Mouse (Mus musculus) frontal cortex, postnatal 10 days (tissue): ENCODE data around the gene Tpp1.
A peak's percentile ranks its signal among the peaks of the same experiment; 100 is the strongest.
"Not testable (repeated sequence)": the region's sequence is repeated elsewhere in the genome, so short reads cannot be mapped to it uniquely, and the experiment has no call there.

Experiments
- DNase-seq, 2 experiments: peaks; one replicate each; pipeline ENCODE4 v3.0.0; 2022; ENCODE audit warnings: low spot score in 2 of 2, mixed read lengths in 1 of 2

Tpp1 gene

DNA sequence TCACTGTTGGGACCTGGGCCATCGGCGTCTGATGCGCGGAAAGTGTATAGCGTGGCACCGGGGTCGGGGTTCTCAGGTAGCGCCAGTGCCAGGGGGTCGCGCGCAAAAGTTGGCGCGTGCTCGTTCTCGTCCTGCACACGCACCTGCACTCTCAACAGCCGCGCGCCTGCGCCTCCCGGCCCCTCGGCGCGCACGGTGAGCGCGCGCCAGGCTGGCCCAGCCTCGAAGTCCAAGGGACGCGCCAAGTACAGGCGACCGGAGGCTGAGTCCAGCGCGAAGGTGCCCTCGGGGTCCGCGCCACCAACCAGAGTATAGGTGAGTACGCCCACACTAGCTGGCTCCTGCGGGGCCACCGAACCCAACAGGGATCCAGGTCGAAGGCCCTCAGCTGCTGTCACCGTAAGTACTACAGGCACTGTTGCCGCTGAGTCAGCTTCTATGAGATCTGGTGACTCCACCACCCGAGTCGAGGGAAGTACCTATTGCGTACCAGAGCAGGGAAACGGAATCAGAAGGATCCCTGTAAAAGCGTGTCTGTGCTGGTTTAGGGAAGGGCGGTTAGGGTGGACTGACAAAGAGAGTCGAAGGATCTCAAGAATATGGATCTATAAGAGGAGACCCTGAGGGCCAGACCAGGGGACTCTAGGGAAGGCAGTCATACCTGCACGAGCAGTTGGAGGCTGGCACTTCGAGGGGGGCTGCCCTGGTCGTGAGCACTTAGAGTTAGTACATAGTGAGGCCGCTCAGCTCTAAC, 10.7 kb upstream of the Tpp1 start:
- DNase-seq, result no peak

DNA sequence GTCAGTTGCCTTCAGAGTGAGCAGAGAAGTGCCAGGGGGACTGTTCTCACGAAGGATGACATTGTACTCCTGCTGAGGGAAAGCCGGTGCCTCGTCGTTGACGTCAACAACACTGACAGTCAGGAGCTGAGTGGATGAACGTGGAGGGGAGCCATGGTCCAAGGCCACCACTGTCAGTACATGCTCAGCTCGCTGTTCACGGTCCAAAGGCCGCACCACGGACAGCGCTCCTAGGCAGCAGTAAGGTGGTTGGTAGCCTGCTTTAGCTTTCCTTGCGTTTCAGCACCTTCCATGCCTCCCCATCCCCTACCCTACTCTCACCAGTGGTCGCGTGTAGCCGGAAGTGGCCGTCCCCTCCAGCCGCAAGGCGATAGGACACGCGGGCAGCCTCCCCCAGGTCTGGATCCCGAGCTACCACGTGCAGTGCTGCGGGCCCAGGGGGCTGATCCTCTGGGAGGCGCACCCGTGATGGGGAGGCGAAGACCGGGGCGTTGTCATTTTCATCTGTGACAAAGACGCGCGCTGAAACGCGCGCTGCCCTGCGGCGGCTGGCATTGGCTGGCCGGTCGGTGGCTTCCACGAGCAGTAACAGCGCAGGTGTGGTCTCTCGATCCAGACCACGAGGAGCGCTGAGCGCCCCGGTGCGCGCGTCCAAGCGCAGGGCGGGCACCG, 9.9 kb upstream of the Tpp1 start:
- DNase-seq, result no peak

DNA sequence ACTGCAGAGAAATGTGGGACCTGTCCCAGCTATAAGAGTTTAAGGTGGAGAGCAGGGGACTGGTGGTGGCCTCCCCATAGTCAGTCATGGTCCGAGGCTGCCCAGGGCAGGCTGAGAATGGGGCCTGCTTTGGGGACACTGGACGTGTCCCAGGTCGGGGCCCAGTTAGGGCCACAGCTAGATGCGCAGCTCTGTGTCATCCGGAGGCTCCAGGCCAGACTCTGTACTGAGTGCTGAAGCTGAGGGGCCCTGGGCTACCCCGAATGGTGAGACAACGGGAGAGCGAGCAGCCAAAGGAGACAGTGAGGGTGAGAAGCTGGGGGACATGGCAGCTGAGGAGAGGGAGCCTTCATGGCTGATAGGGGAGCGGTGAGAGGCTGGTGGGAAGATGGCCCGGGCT, 1.2 kb upstream of the Tpp1 start:
- no peak for DNase-seq

DNA sequence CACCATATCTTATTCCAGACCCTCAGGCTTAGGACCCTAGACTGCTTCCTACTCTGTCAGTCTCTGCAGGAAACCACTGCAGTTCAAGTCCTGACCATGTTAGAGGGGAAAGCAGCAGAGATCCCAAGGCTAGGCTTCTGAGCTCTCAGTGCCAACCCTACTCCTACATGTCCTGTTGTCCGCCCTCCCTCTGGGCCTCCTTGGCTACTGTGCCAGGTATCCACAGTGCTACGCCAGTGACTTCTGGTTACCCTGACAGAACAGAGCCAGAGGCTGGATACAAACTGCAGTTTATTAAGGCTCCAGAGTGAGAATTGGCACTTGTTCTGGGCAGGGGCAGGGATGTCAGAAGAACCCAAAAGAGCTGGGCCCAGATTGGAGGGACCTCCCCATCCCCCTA, 681 bp upstream of the Tpp1 start:
- no peak for DNase-seq

DNA sequence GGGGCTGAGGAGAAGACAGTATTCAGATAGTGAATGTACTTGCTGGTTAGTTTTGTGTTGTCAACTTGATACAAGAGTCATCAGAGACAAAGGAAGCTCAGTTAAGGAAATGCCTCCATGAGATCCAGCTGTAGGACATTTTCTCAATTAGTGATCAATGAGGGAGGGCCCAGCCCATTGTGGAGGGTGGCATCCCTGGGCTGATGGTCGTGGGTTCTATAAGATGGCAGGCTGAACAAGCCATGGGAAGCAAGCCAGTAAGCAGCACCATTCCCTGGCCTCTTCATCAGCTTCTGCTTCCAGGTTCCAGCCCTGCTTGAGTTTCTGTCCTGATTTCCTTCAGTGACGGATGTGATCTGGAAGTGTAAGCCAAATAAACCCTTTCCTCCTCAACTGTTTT, 4.3 kb downstream of the Tpp1 start:
- DNase-seq, result no peak

DNA sequence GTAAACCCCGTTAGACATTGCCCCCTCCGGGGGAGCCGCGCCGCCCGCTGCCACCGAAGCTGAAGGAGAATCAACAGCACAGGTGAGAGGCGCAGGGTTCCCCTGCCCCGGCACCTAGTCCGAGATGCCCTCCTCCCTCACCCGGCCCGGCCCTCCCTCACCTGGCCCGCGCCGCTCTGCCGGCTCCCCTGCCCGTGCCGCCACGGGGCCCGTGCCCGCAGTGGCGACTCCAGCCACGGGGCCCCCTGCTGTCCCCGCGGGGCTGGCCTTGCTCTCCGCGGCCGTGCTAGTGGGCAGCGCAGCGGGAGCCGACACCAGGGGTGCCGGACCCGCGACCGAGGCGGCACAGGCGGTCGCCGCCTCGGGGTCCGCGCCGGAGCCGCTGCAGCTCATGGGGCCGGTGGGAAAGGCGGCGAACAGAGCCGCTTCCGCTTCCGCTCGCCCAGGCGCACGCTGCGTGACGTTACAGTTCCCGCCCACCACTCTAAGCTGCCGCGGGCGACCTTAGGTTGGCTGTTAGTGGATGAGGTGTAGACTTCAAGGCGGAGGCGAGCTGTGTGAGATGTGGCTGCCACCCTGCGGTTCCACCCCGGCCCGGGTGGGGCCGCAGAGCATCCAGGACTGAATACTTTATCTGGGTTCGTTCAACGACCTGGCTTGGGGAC, 8.0 kb downstream of the Tpp1 start, which contains the start of gene Taf10:
TSS of gene Taf10 (minus strand) at position 436 of the 665 bp plus-strand sequence.
- DNase-seq, result peak; percentile 78 to 86

DNA sequence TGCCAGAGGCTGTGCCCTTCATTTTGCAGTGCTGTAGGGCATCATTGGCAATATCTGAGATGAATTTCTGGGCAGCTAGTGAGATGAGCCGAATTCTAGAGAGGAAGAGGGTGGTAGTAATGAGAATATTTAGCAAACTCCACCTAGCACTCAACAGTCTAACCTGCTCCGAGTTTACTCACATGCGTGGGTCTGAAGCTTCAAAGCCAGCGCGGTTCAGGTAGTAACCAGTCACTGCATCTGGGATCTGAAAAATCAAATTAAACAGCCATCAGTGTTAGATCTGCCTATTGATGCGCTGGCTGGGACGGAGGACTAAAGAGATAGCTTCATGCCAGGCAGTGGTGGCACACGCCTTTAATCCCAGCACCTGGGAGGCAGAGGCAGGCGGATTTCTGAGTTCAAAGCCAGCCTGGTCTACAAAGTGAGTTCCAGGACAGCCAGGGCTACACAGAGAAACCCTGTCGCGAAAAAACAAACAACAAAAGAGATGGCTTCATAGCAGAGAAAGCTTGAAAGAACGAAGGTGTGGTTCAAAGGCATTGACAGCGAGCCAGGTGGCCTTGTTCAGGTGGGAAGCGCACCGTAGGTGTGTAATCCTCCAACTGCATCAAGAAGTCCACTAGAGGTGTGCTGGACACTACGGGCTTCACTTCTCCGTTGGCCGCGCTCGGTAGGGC, 8.6 kb downstream of the Tpp1 start:
- not testable (repeated sequence) for DNase-seq

DNA sequence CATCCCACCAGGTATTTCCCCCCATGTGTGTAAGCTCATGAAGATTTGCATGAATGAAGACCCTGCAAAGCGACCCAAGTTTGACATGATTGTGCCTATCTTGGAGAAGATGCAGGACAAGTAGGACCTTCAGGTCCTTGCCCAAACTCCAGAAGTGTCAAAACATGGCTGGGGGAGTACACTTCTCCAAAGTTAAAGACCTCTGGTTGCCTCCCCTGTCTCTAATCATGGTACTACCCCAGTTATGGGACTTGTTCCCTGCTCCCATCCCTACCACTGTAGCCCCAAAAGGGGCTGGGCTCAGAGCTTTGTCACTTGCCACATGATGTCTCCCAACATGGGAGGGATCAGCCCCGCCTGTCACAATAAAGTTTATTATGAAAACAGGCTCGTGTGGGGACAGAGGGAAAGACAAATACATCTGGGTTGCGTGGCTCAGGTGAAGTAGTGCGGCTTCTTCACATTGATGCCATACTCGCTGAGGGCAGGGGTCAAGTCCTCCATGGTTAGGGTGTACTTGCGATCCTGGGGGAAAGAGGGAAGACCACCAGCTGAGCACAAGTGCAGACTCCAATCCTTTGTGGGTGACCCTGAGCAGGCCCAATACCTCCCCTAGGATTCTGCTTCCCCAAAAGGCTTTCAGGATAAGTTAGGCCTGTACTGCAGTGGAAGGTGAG, 9.4 kb downstream of the Tpp1 start:
- not testable (repeated sequence) for DNase-seq

DNA sequence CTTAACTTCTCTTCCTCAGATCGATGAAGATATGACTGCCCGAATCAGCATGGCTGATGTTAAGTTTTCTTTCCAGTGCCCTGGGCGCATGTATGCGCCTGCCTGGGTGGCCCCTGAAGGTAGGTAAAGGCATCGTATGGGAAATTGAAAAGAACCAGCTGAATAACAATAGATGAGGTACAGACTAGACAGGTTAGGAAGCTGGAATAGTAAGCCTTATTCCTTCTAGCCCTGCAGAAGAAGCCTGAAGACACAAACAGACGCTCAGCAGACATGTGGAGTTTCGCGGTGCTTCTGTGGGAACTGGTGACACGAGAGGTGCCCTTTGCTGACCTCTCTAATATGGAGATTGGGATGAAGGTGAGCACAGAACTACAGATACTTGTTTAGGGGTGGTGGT, 10.1 kb downstream of the Tpp1 start:
- DNase-seq, result peak in 1 of 2 experiments; percentile 4

DNA sequence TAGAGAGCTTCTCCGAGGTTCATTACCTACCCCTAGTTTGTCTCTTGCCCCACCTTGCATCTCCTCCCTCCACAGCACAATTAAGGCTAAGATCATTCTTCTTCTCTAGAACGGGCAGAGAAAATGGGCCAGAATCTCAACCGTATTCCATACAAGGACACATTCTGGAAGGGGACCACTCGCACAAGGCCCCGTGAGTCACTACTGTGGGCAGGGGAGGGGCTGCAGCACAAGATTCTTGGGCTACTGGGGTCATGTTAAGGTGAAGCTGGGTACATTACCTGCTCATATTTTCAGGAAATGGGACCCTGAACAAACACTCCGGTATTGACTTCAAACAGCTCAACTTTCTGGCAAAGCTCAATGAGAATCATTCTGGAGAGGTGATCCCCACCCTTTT, 11.2 kb downstream of the Tpp1 start:
- no peak for DNase-seq

DNA sequence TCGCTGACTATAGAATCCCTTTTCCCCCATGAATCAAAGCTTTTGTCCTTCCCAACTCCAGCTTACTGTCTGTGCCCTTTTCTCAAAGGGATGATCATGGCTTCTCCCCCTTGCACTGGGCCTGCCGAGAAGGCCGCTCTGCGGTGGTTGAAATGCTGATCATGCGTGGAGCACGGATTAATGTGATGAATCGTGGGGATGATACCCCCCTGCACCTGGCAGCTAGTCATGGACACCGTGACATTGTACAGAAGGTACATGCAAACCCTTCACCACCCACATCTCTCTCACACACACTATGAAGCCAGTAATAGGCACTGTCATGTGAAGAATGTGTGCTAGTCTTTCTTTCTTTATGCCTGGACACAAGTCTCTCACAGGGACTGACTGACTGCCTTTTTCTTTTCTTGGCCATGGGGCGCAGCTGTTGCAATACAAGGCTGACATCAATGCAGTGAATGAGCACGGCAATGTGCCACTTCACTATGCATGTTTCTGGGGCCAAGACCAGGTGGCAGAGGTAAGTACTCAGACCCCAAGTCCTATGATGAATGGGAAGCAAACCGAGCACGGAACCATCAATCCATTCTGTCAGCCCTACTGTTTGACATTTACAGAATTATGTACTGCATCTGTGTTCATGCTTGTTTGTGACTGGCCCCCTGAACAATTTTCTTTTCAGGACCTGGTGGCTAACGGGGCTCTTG, 11.8 kb downstream of the Tpp1 start:
- DNase-seq, result no peak

DNA sequence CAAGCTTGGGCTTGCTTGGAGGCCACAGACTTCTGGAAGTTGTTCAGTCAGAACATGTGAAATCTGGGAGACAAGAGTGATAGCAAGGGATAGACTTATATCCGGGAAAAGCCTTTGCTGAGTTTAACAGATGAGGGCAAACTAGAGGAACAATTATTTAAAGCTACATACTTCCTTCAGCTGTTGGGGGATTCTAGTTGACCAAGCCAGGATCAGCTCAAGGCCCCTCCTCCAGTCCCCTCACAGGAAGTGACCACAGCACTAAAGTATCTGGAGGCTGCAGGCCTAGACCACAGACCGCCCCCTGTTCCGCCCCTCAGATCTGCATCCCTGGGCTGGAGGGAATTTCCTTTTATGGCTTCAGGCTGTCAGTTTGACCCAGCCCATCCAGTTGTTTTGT, 13.1 kb downstream of the Tpp1 start:
- DNase-seq, result no peak

DNA sequence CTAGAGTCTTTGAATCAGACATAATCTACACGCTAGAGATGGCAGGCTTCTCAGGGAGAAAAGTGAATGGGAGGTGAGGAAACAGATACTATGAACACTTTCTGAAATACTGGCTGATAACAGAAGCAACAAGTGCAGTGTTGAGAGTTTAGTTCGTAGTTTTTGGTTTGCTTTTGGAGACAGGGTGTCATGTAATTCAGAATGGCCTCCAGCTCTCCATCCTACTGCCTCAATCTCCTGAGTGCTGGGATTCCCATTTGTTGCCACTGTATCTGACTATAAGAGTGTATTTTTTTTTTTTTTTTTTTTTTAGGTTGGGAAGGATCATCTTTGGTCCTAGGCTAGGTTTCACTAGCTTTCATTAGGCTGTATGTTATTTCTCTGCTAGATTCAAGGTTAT, 13.7 kb downstream of the Tpp1 start:
- no peak for DNase-seq

DNA sequence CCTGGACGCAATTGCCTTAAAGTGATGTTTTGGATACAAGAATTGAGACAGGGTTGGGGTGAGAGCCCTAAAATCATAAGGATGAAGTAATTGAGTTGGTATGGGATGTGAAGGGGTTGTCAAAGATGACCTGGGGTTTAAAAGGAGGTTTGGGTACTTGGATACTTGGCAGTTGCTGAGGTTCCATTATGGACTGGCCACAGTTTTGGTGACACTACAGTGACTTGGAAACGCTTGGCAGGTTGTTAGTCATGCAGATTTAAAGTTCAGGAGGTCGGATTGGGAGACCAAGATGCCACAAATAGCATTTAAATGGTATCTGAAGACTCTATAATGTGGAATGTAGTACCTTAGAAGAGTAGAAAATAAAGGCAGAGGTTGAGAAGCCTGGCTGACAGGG, 14.4 kb downstream of the Tpp1 start:
- DNase-seq, result no peak

DNA sequence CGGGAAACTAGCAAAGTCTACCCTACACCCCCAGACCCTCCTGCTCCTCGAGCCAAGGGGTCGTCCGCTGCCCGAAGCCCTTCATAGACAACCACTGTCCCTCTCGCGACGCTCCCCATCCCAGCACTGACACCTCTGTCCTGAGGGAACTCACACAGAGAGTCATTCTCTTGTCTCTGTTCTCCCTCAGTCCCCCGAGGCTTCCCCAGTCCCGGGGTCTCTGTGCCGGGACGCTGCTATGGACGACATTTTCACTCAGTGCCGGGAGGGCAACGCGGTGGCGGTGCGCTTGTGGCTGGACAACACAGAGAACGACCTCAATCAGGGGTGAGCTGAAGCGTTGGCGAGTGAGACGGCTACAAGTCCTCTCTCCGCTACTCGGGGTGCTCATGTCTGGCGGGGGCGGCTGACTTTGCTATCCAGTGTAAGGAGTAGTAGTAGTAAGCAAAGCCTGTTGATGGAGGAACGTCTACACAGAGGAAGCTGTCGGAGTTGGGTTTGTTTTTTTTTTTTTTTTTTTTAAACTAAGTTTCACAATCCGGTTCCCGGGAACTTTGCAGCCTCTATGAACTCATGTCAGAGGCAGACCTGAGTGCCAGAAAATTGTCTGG, 15.0 kb downstream of the Tpp1 start, which contains the start of gene Rrp8:
TSS of gene Rrp8 (minus strand) at position 475 of the 611 bp plus-strand sequence.
- DNase-seq, result no peak

DNA sequence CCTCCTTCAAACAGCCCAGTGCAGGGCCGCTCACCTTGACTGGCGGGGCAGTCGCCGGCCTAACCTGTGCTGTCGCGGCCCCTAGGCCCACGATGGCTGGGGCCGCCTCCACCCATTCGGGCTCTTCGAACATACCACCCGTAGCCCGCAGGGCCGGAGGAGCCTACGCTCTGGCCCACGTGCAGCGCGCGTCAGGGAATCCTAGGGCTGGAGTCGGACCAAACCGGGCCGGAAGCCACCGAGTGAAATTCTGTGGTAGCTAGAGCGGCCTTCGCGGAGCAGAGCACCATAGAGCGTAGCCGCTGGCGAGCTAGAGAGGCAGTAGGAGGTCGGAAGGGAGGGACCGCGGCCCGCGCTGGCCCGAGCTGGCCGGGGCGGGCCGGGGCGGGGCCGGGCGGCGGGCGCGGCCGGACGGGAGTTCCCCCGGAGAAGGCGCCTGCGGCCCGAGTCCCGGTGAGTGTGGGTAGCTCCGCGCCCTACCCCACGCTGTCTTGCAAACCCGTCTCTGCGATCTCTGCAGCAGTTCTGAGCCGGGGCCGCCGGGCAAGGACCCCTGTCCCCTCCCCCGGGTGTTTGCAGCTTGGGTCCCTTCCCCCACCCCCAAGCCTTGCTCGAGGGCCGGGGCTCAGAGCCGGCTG, 15.7 kb downstream of the Tpp1 start, which contains the start of gene Ilk:
TSS of gene Ilk (plus strand) at position 329 of the 638 bp plus-strand sequence.
- peak; percentile 81 to 88 for DNase-seq

DNA sequence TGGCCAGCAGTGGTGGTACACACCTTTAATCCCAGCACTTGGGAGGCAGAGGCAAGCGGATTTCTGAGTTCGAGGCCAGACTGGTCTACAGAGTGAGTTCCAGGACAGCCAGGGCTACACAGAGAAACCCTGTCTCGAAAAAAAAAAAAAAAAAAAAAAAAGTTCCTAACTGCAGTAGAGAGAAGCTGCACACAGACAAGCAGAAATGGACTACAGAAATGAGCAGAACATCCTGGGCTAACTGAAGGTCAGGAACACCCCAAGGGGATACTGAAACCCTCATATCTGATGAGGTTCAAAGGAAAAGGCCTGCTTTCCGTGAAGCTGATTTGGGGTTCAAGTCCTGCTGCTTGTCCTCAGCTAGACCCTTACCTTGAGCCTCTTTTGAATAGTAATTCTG, 16.6 kb downstream of the Tpp1 start:
- not testable (repeated sequence) for DNase-seq

DNA sequence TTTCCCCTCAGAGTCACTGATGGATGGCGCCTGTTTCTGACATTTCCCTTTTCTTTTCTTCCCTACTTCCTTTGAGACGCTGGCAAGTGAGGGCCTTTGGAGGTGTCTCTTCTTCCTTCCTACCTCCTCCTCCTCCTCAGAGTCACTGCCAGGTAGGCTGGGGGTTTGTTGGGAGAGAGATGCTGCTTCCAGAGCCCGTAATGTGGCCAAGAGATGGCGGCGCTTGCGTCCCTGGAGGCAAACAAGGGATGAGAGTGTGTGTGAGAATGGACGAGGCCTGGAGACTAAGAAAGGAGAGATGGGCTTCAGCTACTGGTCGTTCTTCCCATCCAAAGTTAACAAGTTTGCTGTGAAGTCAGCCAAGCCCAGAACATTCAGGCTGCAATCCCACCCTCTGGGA, 17.2 kb downstream of the Tpp1 start:
- no peak for DNase-seq

DNA sequence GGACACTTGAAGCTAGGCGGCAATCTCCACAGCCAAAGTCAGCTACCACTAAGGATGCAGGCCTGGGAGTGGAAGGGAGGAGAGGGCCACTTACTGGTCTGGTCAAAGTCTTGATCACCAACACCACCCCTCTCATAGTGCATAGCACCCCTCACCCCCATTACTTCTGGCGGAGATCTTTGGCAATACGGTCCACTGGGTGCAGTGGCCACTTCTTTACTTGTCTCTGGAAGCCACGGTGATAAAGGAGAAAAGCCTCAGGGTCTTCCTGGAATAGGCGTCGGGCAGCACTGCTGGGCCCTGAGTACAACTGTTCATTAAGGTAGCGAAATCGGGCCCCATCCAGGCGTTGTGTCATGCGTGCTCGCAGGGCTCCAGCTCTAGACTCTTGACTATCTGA, 18.2 kb downstream of the Tpp1 start:
- DNase-seq, result no peak
